Mouse (Mus musculus): ENCODE data around the gene Slf2. TPM values are rescaled to one million over a fixed set of nuclear protein-coding genes. Genes with fewer than 3 reads are reported as not detected.

Slf2 gene
- total and polyA plus RNA-seq, 3 experiments = 20.6 to 22.9 (median 22.6) TPM

DNA sequence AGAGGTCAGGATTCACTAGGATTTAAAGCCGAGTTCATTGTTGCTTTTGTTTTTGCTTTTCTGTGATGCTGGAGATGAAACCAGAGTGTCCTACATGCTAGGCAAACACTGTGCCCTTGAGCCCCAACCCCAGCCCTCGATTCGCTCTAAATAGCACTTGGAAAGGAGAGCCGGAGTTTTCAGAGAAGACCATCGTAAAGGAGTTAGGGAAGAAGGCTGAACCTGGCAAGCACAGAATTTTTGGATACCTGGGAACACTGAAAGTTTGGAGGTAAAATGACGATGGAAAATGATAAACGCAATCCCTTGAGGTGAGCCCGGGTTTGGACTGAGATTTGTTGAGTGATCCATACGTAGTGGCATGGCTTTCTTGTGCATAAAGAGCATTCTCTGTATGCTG, 57.4 kb downstream of the Slf2 start:
- Histone ChIP-seq H3K36me3 (replicated peaks in 1 of 2; ENCODE audit: control insufficient read depth in 1 of 2, insufficient read depth in 1 of 2, low read length in 1 of 2) (peaks cover 0 to 46% of the 10 kb centered on the region in 2 experiments), H3K27me3 (replicated peaks) (no peaks in the 10 kb centered on the region), H3K4me3 (replicated peaks in 1 of 3; ENCODE audit: low read depth in 2 of 3, low read length in 2 of 3, poor library complexity in 1 of 3) (no peak overlapping the region), H3K9ac (ENCODE audit: insufficient read depth, low read depth) (no peak overlapping the region), H3K9me3 (replicated peaks; ENCODE audit: low read length) (no peaks in the 10 kb centered on the region), H3K79me2 (replicated peaks; ENCODE audit: control insufficient read depth, extremely low read depth, insufficient read depth, poor library complexity, severe bottlenecking) (no peaks in the 10 kb centered on the region), H3K4me1 (ENCODE audit: control insufficient read depth in 1 of 2, insufficient read depth in 2 of 2) (peaks cover 4 to 23% of the 10 kb centered on the region in 2 experiments; a peak in 3 of 4 replicates), H3K4me2 (ENCODE audit: insufficient read depth, low read depth, poor library complexity, severe bottlenecking) (no peak overlapping the region), H3K27ac (ENCODE audit: insufficient read depth, low read depth) (no peak overlapping the region)
- no peak for TF ChIP-seq JUND (conservative IDR thresholded peaks at IDR 0.05; ENCODE audit: low read depth, low read length)
- no peak for TF ChIP-seq MAX (IDR thresholded peaks at IDR 0.05; ENCODE audit: low read length)
- TF ChIP-seq IRF4 (IDR thresholded peaks at IDR 0.05; ENCODE audit: low read depth, low read length) = no peak
- DNase-seq (ENCODE audit: extremely low read depth) = no peak
- dilution Hi-C loops (cut with MboI; ENCODE audit: extremely low pct_ligation_motif_present, extremely low pct_unique_long_range_greater_than_20kb, low sequenced_read_pairs) = no loop called here
- in situ Hi-C loops (cut with MboI; ENCODE audit: low pct_ligation_motif_present, low pct_unique_long_range_greater_than_20kb, low sequenced_read_pairs) = no loop called here

DNA sequence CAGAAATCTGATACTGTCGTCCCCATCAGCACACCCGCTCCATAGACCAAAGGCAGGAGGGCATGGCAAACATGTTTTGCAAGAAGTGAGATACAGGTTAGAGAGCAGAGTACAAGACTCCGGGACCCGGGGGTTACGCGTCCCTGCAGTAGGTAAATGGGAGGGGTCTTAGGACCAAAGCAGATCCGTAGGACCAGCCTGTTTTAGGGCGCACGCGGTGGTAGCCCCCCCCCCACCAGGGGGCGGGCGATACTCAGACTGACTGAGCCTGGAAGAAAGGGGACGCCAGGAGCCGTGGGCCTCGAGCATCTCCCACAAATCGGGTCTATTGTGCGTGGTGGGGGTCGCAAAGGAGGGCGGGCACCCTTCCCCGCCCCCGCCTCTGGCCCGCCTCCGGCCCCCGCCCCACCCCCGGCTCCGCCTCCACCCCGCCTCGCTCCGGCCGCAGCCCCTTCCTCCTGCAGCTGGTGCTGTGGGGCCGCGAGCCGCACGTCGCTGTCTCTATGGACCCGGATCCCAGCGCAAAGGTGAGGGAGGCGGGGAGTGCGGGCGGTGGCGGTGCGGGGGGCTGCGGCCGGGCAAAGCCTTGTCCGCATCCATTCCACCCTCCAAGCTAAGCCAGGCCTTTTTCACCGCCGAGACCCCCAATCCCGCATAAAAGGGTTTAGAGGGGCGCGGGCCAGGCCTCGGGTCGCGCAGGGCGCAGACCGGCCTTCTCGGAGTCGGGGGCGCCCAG, 58.0 kb downstream of the Slf2 start, which contains the start of gene Sema4g:
Gene Sema4g (plus strand): TSS at position 271 of the 736 bp plus-strand sequence.
- Histone ChIP-seq H3K36me3 (replicated peaks in 1 of 2; ENCODE audit: control insufficient read depth in 1 of 2, insufficient read depth in 1 of 2, low read length in 1 of 2) (peaks cover 0 to 46% of the 10 kb centered on the region in 2 experiments), H3K4me2 (ENCODE audit: insufficient read depth, low read depth, poor library complexity, severe bottlenecking) (no peak within 1 kb of the TSS), H3K27ac (ENCODE audit: insufficient read depth, low read depth) (no peak within 1 kb of the TSS), H3K9ac (ENCODE audit: insufficient read depth, low read depth) (no peak within 1 kb of the TSS), H3K9me3 (replicated peaks; ENCODE audit: low read length) (no peaks in the 10 kb centered on the region), H3K79me2 (replicated peaks; ENCODE audit: control insufficient read depth, extremely low read depth, insufficient read depth, poor library complexity, severe bottlenecking) (no peaks in the 10 kb centered on the region), H3K4me3 (replicated peaks in 1 of 3; ENCODE audit: low read depth in 2 of 3, low read length in 2 of 3, poor library complexity in 1 of 3) (no peak within 1 kb of the TSS), H3K27me3 (replicated peaks) (no peaks in the 10 kb centered on the region), H3K4me1 (ENCODE audit: control insufficient read depth in 1 of 2, insufficient read depth in 2 of 2) (peaks cover 4 to 20% of the 10 kb centered on the region in 2 experiments; a peak in 3 of 4 replicates)
- dilution Hi-C loops (cut with MboI; ENCODE audit: extremely low pct_ligation_motif_present, extremely low pct_unique_long_range_greater_than_20kb, low sequenced_read_pairs) = no loop called here
- TF ChIP-seq MXI1 (IDR thresholded peaks at IDR 0.05; ENCODE audit: low read depth, low read length) (no peak), EP300 (IDR thresholded peaks at IDR 0.05; ENCODE audit: low read length) (no peak), NRF1 (IDR thresholded peaks at IDR 0.05; ENCODE audit: low read depth, low read length) (no peak), UBTF (IDR thresholded peaks at IDR 0.05; ENCODE audit: low read depth, low read length) (no peak), HCFC1 (IDR thresholded peaks at IDR 0.05; ENCODE audit: low read depth, low read length) (no peak), BHLHE40 (IDR thresholded peaks at IDR 0.05; ENCODE audit: low read depth, low read length) (no peak), SIN3A (IDR thresholded peaks at IDR 0.05; ENCODE audit: low read length) (no peak), USF2 (conservative IDR thresholded peaks at IDR 0.05; ENCODE audit: low read depth, low read length) (no peak), ZKSCAN1 (IDR thresholded peaks at IDR 0.05; ENCODE audit: borderline replicate concordance, low read depth, low read length) (no peak), CTCF (conservative IDR thresholded peaks at IDR 0.05 in 1 of 2, IDR thresholded peaks at IDR 0.05 in 1 of 2; ENCODE audit: low read depth in 2 of 2, low read length in 2 of 2) (no peak)
- DNase-seq (ENCODE audit: extremely low read depth) = no peak
- in situ Hi-C loops (cut with MboI; ENCODE audit: low pct_ligation_motif_present, low pct_unique_long_range_greater_than_20kb, low sequenced_read_pairs) = no loop called here
